Mouse (Mus musculus) left cerebral cortex, adult 8-10 months (tissue): ENCODE measurements around the gene Alg9. TPM values are rescaled to one million over a fixed set of nuclear protein-coding genes. Genes with fewer than 3 reads are reported as not detected.

Source experiments
- DNase-seq, 2 experiments: peaks; one replicate each; pipeline ENCODE4 v3.0.0; 2022; ENCODE audit warnings: low spot score in 2 of 2
- total RNA-seq, 4 experiments: library from RNA; stranded (reverse); gene quantifications; 2 replicates each; pipeline ENCODE4 v1.2.4; 2022

The Alg9 gene
- total RNA-seq, 4 experiments from 2014 or later = 26.1 to 31.9 (median 29.0) TPM

DNA sequence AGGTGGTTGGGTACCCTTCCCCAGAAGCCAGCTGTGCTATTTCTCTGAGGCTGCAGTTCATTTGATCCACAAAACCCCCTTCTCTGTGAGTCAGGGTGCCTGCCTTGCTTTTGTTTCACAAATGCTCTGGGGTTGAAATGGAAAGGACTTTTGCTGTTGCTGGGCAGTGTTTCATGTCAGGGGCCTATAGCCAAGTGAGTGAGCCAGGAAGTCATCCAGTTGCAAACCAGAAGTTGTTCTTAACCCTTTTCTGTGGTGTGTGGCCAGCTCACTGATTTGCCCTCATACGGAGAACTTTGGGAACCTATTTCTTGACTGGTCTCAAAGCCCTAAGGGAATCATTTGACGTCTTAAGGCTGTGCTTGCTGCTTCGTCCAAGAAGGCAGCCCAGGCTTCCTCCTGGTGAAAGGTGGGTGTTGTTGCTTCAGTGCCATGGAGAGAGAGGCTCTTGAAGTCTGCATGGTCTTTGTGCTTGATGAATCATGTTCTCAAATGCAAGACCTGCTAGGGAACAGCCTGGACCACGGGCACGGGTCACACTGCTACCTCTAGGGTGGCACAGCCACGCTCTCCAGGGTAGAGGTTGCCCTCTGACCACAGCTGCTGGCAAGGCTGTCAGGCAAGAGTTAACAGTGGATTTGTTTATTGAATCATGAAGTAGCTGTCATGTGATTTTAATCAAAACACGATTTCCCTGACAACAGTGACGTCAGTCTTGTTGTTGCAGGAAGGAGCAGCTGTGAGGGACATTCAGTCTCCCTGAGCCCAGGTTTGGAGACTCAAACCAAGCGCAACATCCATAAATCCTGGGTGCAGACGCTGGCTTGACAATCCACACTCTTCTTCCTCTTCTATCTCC, 110.2 kb downstream of the Alg9 start:
- DNase-seq = peak; percentile 38 to 43

DNA sequence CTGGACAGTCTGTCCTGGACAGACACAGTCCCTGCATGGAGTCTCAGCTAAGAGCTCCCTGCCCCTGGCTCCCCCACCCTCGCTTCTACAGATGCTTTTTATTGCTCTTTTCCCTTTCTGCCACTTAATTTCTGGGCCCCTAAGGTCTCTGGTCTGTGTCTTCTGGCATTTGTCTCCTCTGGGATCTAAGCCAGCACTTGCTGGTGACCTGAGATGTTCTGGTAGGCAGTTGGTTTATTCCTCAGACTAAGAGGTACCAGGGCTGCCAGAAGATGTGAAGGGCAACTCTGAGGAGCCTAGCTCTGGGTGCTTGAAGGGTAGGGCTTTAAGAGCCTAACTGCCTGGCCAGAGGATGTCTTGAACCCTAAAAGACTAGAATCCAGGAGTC, 110.8 kb downstream of the Alg9 start:
- DNase-seq = no peak

GRCm38 (mm10) chr9:50886870-50887269, 112.1 kb downstream of the Alg9 start:
- DNase-seq = no peak

DNA sequence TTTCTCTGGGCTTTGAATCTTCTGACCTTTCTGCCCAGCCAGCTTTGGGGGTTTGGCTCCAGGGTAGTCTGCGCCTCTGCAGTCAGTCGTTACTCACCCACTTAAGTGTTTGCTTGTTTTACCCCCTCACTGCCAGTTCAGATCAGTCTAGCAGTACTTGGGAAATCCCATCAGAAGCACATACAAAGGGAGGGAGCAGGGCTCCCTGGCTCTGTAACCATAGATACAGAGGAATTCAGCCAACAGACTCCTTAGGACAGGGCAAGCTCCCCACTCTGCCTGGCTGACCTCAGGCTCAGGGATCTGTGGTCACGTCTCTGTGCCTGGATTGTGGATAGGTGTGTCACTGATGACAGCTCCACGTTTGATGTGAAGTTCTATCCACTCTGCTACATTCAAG, 112.5 kb downstream of the Alg9 start:
- no peak for DNase-seq

DNA sequence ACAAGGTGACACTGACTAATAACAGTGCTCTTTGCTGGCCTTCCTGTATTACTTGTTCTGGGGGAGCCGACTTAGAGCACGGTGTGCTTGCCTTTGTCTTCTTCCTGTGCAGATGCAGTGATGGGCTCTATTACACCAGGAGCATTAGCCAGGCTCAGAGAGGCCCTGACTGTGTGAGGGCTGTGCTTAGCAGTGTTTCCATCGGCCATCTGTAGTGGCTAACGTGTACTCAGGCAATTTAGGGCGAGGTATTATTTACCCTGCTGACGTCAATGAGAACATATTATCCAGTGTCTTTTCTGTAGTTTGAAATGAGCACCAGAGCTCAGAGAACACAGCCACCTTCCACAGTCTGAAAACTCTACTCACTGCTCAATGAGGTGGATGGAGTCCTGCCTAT, 114.4 kb downstream of the Alg9 start:
- no peak for DNase-seq

DNA sequence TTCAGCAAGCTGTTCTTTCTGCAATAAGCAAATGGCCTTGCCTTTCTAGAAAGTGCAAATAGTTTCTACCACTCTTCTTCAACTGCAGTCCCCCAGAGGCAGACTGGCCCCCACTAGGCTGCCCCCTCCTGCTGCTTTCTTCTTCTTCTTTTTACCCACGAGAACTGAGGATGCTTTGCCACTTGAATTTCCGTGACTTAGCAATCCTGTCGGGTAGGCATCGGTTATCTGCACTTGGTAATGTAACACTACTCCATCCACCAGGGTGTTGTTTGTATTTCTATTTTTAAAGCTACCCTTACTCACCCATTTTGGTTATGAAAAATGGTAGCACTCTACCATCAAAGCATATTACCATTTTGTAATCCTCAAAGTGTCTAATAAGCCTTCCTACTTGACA, 115.1 kb downstream of the Alg9 start:
- no peak for DNase-seq

GRCm38 (mm10) chr9:50890494-50891090, 115.8 kb downstream of the Alg9 start:
- no peak for DNase-seq

Other genes with a start within 250 kb of the Alg9 start
- gene Pts, start 246.3 kb upstream of the Alg9 start, total RNA-seq = 10 to 100 TPM; 28.2 to 31.7 (median 29.5) TPM
- 10 to 100 TPM; 20.2 to 26.5 (median 25.1) TPM for gene Il18, start 220.2 kb upstream of the Alg9 start, total RNA-seq
- 1 to 10 TPM; 4.1 to 4.8 (median 4.4) TPM for gene Bco2, start 219.8 kb upstream of the Alg9 start, total RNA-seq
- not detected for gene Tex12, start 213.7 kb upstream of the Alg9 start, total RNA-seq
- 100 to 1,000 TPM; 102 to 113 (median 109) TPM for gene Sdhd, start 171.2 kb upstream of the Alg9 start, total RNA-seq
- 100 to 1,000 TPM; 195 to 210 (median 203) TPM for gene Timm8b, start 171.1 kb upstream of the Alg9 start, total RNA-seq
- 1 to 10 TPM; 2.3 to 4.4 (median 3.2) TPM for gene Pih1d2, start 157.7 kb upstream of the Alg9 start, total RNA-seq
- 10 to 100 TPM; 19.5 to 20.4 (median 20.2) TPM for gene Nkapd1, start 157.6 kb upstream of the Alg9 start, total RNA-seq
- gene Dlat, start 115.2 kb upstream of the Alg9 start, total RNA-seq = 100 to 1,000 TPM; 110 to 123 (median 118) TPM
- gene Dixdc1, start 35.5 kb upstream of the Alg9 start, total RNA-seq = 10 to 100 TPM; 67.0 to 85.3 (median 71.8) TPM
- gene 2310030G06Rik, start 28.5 kb upstream of the Alg9 start, total RNA-seq = 1 to 10 TPM; 2.7 to 3.7 (median 3.1) TPM
- 100 to 1,000 TPM; 157 to 185 (median 170) TPM for gene Cryab, start 23.7 kb upstream of the Alg9 start, total RNA-seq
- 1 to 10 TPM in 3 of 4 experiments, under 1 TPM in 1; 0.74 to 2.4 (median 1.9) TPM for gene Hspb2, start 22.7 kb upstream of the Alg9 start, total RNA-seq
- gene Fdxacb1, start 6.8 kb upstream of the Alg9 start, total RNA-seq = 1 to 10 TPM; 5.3 to 6.6 (median 5.8) TPM
- gene 1110032A03Rik, start 501 bp downstream of the Alg9 start, total RNA-seq = 10 to 100 TPM; 32.3 to 39.7 (median 34.1) TPM
- gene Ppp2r1b, start 70.3 kb downstream of the Alg9 start, total RNA-seq = 10 to 100 TPM; 13.5 to 19.2 (median 16.8) TPM
- gene Sik2, start 234.1 kb downstream of the Alg9 start, total RNA-seq = 10 to 100 TPM; 41.2 to 49.3 (median 43.6) TPM